Mouse (Mus musculus) cortical plate, adult 2 months (tissue): ENCODE measurements around the gene Snapc5. TPM values are rescaled to one million over a fixed set of nuclear protein-coding genes. Genes with fewer than 3 reads are reported as not detected.

Source experiments
- H3K27ac ChIP-seq: fragments of 200-500 bp; 2 replicates; pipeline ENCODE4 v1.5.1; 2012; ENCODE audit warnings: low read length, control low read depth, inconsistent platforms; ENCODE audit not compliant: insufficient read depth
- H3K4me1 ChIP-seq: fragments of 200-500 bp; 2 replicates; pipeline ENCODE4 v1.6.1; 2011; ENCODE audit warnings: low read length; ENCODE audit not compliant: control insufficient read depth, insufficient read depth
- H3K4me3 ChIP-seq: fragments of 200-500 bp; 2 replicates; pipeline ENCODE4 v1.5.1; 2011; ENCODE audit warnings: mild to moderate bottlenecking, low read length, control low read depth; ENCODE audit not compliant: insufficient read depth
- CTCF ChIP-seq: fragments of 200-500 bp; IDR thresholded peaks from 2 replicates; pipeline ENCODE4 v1.5.1; 2011; ENCODE audit warnings: mild to moderate bottlenecking, control low read depth, low read length; ENCODE audit not compliant: insufficient read depth; ENCODE audit errors: extremely low read depth
- POLR2A ChIP-seq: fragments of 200-500 bp; IDR thresholded peaks from 2 replicates; pipeline ENCODE4 v1.6.1; 2011; ENCODE audit warnings: mild to moderate bottlenecking, low read length, control low read depth; ENCODE audit not compliant: insufficient read depth; ENCODE audit errors: extremely low read depth
- polyA plus RNA-seq: library from polyadenylated mRNA; depleted of rRNA; stranded (reverse); fragments of >200 nt; gene quantifications from 2 replicates; pipeline ENCODE4 v1.2.3, GENCODE M21; 2012

Gene Snapc5
- polyA plus RNA-seq, 1 experiment, result 34.1 TPM

- Histone ChIP-seq H3K27ac (no peak overlapping the region), H3K4me1 (peaks cover 6% of the 10 kb centered on the region), H3K4me3 (no peak overlapping the region)
- no peak for TF ChIP-seq POLR2A
- no peak for TF ChIP-seq CTCF
These were observed 40.2 kb downstream of the Snapc5 start for GRCm38 (mm10) chr9:64219305-64219704.

GRCm38 (mm10) chr9:64219772-64220420 lies 40.8 kb downstream of the Snapc5 start:
- H3K4me3 ChIP-seq, result no peak overlapping the region
- H3K27ac ChIP-seq, result no peak overlapping the region
- TF ChIP-seq CTCF, result no peak
- TF ChIP-seq POLR2A, result no peak
- H3K4me1 ChIP-seq, result peaks cover 6% of the 10 kb centered on the region

GRCm38 (mm10) chr9:64220603-64221002 lies 41.5 kb downstream of the Snapc5 start:
- Histone ChIP-seq H3K4me3 (no peak overlapping the region), H3K4me1 (peaks cover 6% of the 10 kb centered on the region), H3K27ac (no peak overlapping the region)
- TF ChIP-seq CTCF (no peak), POLR2A (no peak)

GRCm38 (mm10) chr9:64221480-64221879 lies 42.4 kb downstream of the Snapc5 start:
- no peak overlapping the region for H3K27ac ChIP-seq
- TF ChIP-seq CTCF (no peak), POLR2A (no peak)
- H3K4me1 ChIP-seq, result peaks cover 3% of the 10 kb centered on the region
- H3K4me3 ChIP-seq, result no peak overlapping the region

- Histone ChIP-seq H3K4me1 (peaks cover 2% of the 10 kb centered on the region), H3K4me3 (no peak overlapping the region), H3K27ac (no peak overlapping the region)
- no peak for TF ChIP-seq POLR2A
- TF ChIP-seq CTCF, result no peak
These were observed 43.0 kb downstream of the Snapc5 start for GRCm38 (mm10) chr9:64222098-64222497.

- Histone ChIP-seq H3K4me3 (no peak overlapping the region), H3K4me1 (peaks cover 13% of the 10 kb centered on the region), H3K27ac (no peak overlapping the region)
- TF ChIP-seq POLR2A (no peak), CTCF (no peak)
These were observed 46.7 kb downstream of the Snapc5 start for GRCm38 (mm10) chr9:64225805-64226204.

GRCm38 (mm10) chr9:64227736-64228135 lies 48.7 kb downstream of the Snapc5 start:
- peaks cover 22% of the 10 kb centered on the region for H3K4me1 ChIP-seq
- H3K27ac ChIP-seq, result no peak overlapping the region
- H3K4me3 ChIP-seq, result no peak overlapping the region
- TF ChIP-seq CTCF, result no peak
- no peak for TF ChIP-seq POLR2A

GRCm38 (mm10) chr9:64228972-64229371 lies 49.9 kb downstream of the Snapc5 start:
- TF ChIP-seq POLR2A, result no peak
- no peak for TF ChIP-seq CTCF
- Histone ChIP-seq H3K27ac (no peak overlapping the region), H3K4me1 (peaks cover 22% of the 10 kb centered on the region), H3K4me3 (no peak overlapping the region)

- Histone ChIP-seq H3K4me1 (peaks cover 22% of the 10 kb centered on the region), H3K4me3 (no peak overlapping the region), H3K27ac (peak overlapping the region; percentile 80)
- TF ChIP-seq CTCF, result no peak
- no peak for TF ChIP-seq POLR2A
These were observed 52.1 kb downstream of the Snapc5 start for GRCm38 (mm10) chr9:64231171-64231570.

GRCm38 (mm10) chr9:64231674-64232073 lies 52.6 kb downstream of the Snapc5 start:
- Histone ChIP-seq H3K4me1 (peaks cover 22% of the 10 kb centered on the region), H3K4me3 (no peak overlapping the region), H3K27ac (peak overlapping the region; percentile 80)
- TF ChIP-seq POLR2A (no peak), CTCF (no peak)
